ENCODE assay signal across 21 mouse cellular contexts in the genomic region with DNA sequence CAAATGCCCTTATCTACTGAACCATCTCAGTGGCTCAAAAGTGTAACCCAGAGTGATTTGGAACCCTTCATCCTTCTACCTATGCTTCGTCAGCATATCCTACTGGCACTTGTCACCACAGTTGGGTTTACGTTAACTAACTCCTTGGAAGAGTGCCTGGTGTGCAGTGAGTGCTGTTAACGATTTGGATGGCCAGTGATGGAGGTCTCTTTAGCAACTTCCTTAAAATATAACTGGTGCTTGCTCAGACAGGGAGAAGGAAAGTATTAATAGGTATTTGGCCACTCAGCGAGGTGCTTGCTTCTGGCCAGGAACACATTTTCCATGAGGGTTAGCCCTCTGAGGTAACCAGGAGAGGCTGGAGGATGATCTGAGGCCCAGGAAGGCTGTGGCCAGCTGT. TPM values are rescaled to one million over a fixed set of nuclear protein-coding genes. Genes with fewer than 3 reads are reported as not detected.
DNase-seq lines count a peak whose midpoint lies in the region; ATAC-seq and TF ChIP-seq lines count a peak whose summit lies in the region.
"Had no signal": no experiment of that assay in that cellular context is flagged by ENCODE, and none has a peak within 500 bp of the region (broad histone marks: within the 10 kb centered on the region; RNA-seq: fewer than 3 reads in every experiment).

No protein-coding gene starts in this region.

- H3K4me2 ChIP-seq in heart, embryonic 13.5 days, result no peak overlapping the region
- no peak overlapping the region for H3K4me2 ChIP-seq in midbrain, embryonic 11.5 days
- H3K4me2 ChIP-seq in hindbrain, embryonic 16.5 days (ENCODE audit: low read length), result no peak overlapping the region
- H3K4me2 ChIP-seq: limb, embryonic 12.5 days; liver, embryonic 13.5 days had no signal

- no peak for ATAC-seq in heart, embryonic 13.5 days (ENCODE audit: extremely low read depth, insufficient number of reproducible peaks, low FRiP score, low TSS enrichment)
- ATAC-seq in midbrain, embryonic 11.5 days (ENCODE audit: low FRiP score), result no peak
- ATAC-seq in hindbrain, embryonic 16.5 days, result no peak
- ATAC-seq: forebrain, postnatal 0 days had no signal

- H3K27me3 ChIP-seq in heart, embryonic 13.5 days (replicated peaks), result no peaks in the 10 kb centered on the region
- H3K27me3 ChIP-seq in kidney, adult 2 months (replicated peaks; ENCODE audit: control insufficient read depth, insufficient read depth, low read length), result no peaks in the 10 kb centered on the region
- H3K27me3 ChIP-seq in midbrain, embryonic 11.5 days (ENCODE audit: control insufficient read depth, insufficient read depth, low read length), result no peaks in the 10 kb centered on the region
- H3K27me3 ChIP-seq in midbrain, embryonic 10.5 days (ENCODE audit: low read depth, poor library complexity, severe bottlenecking), result no peaks in the 10 kb centered on the region
- no peaks in the 10 kb centered on the region for H3K27me3 ChIP-seq in hindbrain, embryonic 16.5 days (replicated peaks; ENCODE audit: control insufficient read depth, insufficient read depth, low read length)
- H3K27me3 ChIP-seq: limb, embryonic 12.5 days; liver, embryonic 13.5 days had no signal

- no peak overlapping the region for H3K4me3 ChIP-seq in heart, embryonic 13.5 days
- no peak overlapping the region for H3K4me3 ChIP-seq in kidney, adult 2 months (ENCODE audit: insufficient read depth, low read depth, low read length)
- H3K4me3 ChIP-seq in midbrain, embryonic 11.5 days (ENCODE audit: low read depth, low read length), result no peak overlapping the region
- H3K4me3 ChIP-seq in midbrain, embryonic 10.5 days, result no peak overlapping the region
- H3K4me3 ChIP-seq in hindbrain, embryonic 16.5 days (ENCODE audit: low read length), result no peak overlapping the region
- H3K4me3 ChIP-seq: forebrain, embryonic 10.5 days; heart, embryonic 10.5 days; limb, embryonic 12.5 days; liver, embryonic 13.5 days had no signal

- DNase-seq in heart, adult 11 months, result no peak
- DNase-seq in kidney, adult 2 months, result peak; percentile 95
- no peak for DNase-seq in kidney, postnatal 4 days
- DNase-seq in midbrain, embryonic 11.5 days (ENCODE audit: low spot score, missing footprints), result peak; percentile 35
- no peak for DNase-seq in midbrain, embryonic 10.5 days (ENCODE audit: low spot score)
- DNase-seq: adrenal gland, postnatal 36 days; B cell, adult 2 months; cerebellum, adult 2 months; forebrain, postnatal 0 days; liver, embryonic 13.5 days; right cerebral cortex, postnatal 14 days; spleen, adult 18-20 months; thymus, postnatal 4 days had no signal

- H3K36me3 ChIP-seq in heart, embryonic 13.5 days, result peaks cover 33% of the 10 kb centered on the region
- no peaks in the 10 kb centered on the region; the same call in 1 of the 2 replicates for H3K36me3 ChIP-seq in kidney, adult 2 months (ENCODE audit: control insufficient read depth, insufficient read depth, low read length)
- no peaks in the 10 kb centered on the region; the same call in 1 of the 2 replicates for H3K36me3 ChIP-seq in midbrain, embryonic 11.5 days (ENCODE audit: control insufficient read depth, insufficient read depth, low read length)
- H3K36me3 ChIP-seq in midbrain, embryonic 10.5 days, result peaks cover 15% of the 10 kb centered on the region
- peaks cover 6% of the 10 kb centered on the region for H3K36me3 ChIP-seq in hindbrain, embryonic 16.5 days (ENCODE audit: control insufficient read depth, insufficient read depth, low read length)

- no peak for TF ChIP-seq CTCF in kidney, adult 2 months (conservative IDR thresholded peaks at IDR 0.05; ENCODE audit: insufficient read depth, insufficient read length, low read depth, low read length)

- H3K27ac ChIP-seq in heart, embryonic 13.5 days (replicated peaks), result peak overlapping the region; percentile 75; the same call in 1 of the 2 replicates
- H3K27ac ChIP-seq in kidney, adult 2 months (ENCODE audit: insufficient read depth, low read depth, low read length), result peak overlapping the region; percentile 51; the same call in 1 of the 2 replicates
- no peak overlapping the region for H3K27ac ChIP-seq in midbrain, embryonic 11.5 days (ENCODE audit: low read depth, low read length)
- H3K27ac ChIP-seq in midbrain, embryonic 10.5 days (replicated peaks), result no peak overlapping the region
- H3K27ac ChIP-seq in hindbrain, embryonic 16.5 days (ENCODE audit: low read depth, low read length), result no peak overlapping the region
- H3K27ac ChIP-seq: forebrain, embryonic 10.5 days; heart, embryonic 10.5 days; limb, embryonic 12.5 days; liver, embryonic 13.5 days had no signal

- peaks cover 60% of the 10 kb centered on the region for H3K4me1 ChIP-seq in heart, embryonic 13.5 days
- H3K4me1 ChIP-seq in kidney, adult 2 months (ENCODE audit: control insufficient read depth, insufficient read depth, low read length), result peaks cover 34% of the 10 kb centered on the region
- H3K4me1 ChIP-seq in midbrain, embryonic 11.5 days (ENCODE audit: control insufficient read depth, insufficient read depth, low read length), result peaks cover 5% of the 10 kb centered on the region
- peaks cover 16% of the 10 kb centered on the region for H3K4me1 ChIP-seq in midbrain, embryonic 10.5 days
- peaks cover 13% of the 10 kb centered on the region for H3K4me1 ChIP-seq in hindbrain, embryonic 16.5 days (ENCODE audit: control insufficient read depth, insufficient read depth, low read depth, low read length)

- WGBS in heart, embryonic 13.5 days, result 69% methylated on average over 4 of the region's 4 CpGs
- WGBS in kidney, adult 2 months, result 27% methylated on average over 4 of the region's 4 CpGs
- 91% methylated on average over 4 of the region's 4 CpGs for WGBS in midbrain, embryonic 11.5 days
- 87% methylated on average over 4 of the region's 4 CpGs for WGBS in midbrain, embryonic 10.5 days
- 93% methylated on average over 4 of the region's 4 CpGs for WGBS in hindbrain, embryonic 16.5 days

- no peaks in the 10 kb centered on the region for H3K9me3 ChIP-seq in heart, embryonic 13.5 days
- H3K9me3 ChIP-seq in midbrain, embryonic 11.5 days (ENCODE audit: control insufficient read depth, low read length), result no peaks in the 10 kb centered on the region
- H3K9me3 ChIP-seq in midbrain, embryonic 10.5 days (replicated peaks), result no peaks in the 10 kb centered on the region
- no peaks in the 10 kb centered on the region for H3K9me3 ChIP-seq in hindbrain, embryonic 16.5 days (ENCODE audit: control insufficient read depth, low read length)
- H3K9me3 ChIP-seq: forebrain, embryonic 10.5 days; heart, embryonic 10.5 days; limb, embryonic 12.5 days; liver, embryonic 13.5 days had no signal

- 0 out of 2 replicates have a peak overlapping the region, but pooled peaks have one; percentile 44 for H3K9ac ChIP-seq in heart, embryonic 13.5 days
- H3K9ac ChIP-seq in midbrain, embryonic 11.5 days (ENCODE audit: low read length), result no peak overlapping the region
- H3K9ac ChIP-seq in hindbrain, embryonic 16.5 days (ENCODE audit: low read depth, low read length), result no peak overlapping the region
- H3K9ac ChIP-seq: forebrain, postnatal 0 days; limb, embryonic 12.5 days; liver, embryonic 13.5 days had no signal

- TF ChIP-seq POLR2A in kidney, adult 2 months (IDR thresholded peaks at IDR 0.05; ENCODE audit: low read depth, low read length), result no peak

RNA-seq across cellular contexts. Expression of a gene that starts 3.9 kb away (rescaled TPM):
- 0.32 and 0.33 TPM in 2 replicates for polyA plus RNA-seq in heart, embryonic 13.5 days (2015; fragmentation: Nextera tagmentation; extraction: Ambion mirVana)
- polyA plus RNA-seq in kidney, adult 2 months (2012; rRNA removed), result 1.8 and 3.6 TPM in 2 replicates
- 0.46 TPM in 1 of 2 replicates, not detected in the other for polyA plus RNA-seq in midbrain, embryonic 11.5 days (2014; fragmentation: Nextera tagmentation; extraction: Ambion mirVana)
- polyA plus RNA-seq in midbrain, embryonic 10.5 days (2016; fragmentation: Nextera tagmentation; extraction: Ambion mirVana), result not detected in 2 replicates
- polyA plus RNA-seq in hindbrain, embryonic 16.5 days (2015; fragmentation: Nextera tagmentation; extraction: Ambion mirVana), result 0.49 TPM in 1 of 2 replicates, not detected in the other
- polyA plus RNA-seq: heart, embryonic 10.5 days; limb, embryonic 12.5 days; liver, embryonic 13.5 days; lung, embryonic 16.5 days had no signal

RNA-seq across cellular contexts. Expression of a gene that starts 3.9 kb away (rescaled TPM):
- polyA plus RNA-seq in heart, embryonic 13.5 days (2015; fragmentation: Nextera tagmentation; extraction: Ambion mirVana), result 513 and 605 TPM in 2 replicates
- 477 and 614 TPM in 2 replicates for polyA plus RNA-seq in kidney, adult 2 months (2012; rRNA removed)
- 187 and 202 TPM in 2 replicates for polyA plus RNA-seq in midbrain, embryonic 11.5 days (2014; fragmentation: Nextera tagmentation; extraction: Ambion mirVana)
- polyA plus RNA-seq in midbrain, embryonic 10.5 days (2016; fragmentation: Nextera tagmentation; extraction: Ambion mirVana), result 246 and 264 TPM in 2 replicates
- 140 and 142 TPM in 2 replicates for polyA plus RNA-seq in hindbrain, embryonic 16.5 days (2015; fragmentation: Nextera tagmentation; extraction: Ambion mirVana)

RNA-seq across cellular contexts. Expression of a gene that starts 7.2 kb away (rescaled TPM):
- not detected in 2 replicates for polyA plus RNA-seq in heart, embryonic 13.5 days (2015; fragmentation: Nextera tagmentation; extraction: Ambion mirVana)
- polyA plus RNA-seq in kidney, adult 2 months (2012; rRNA removed), result 0.33 TPM in 1 of 2 replicates, not detected in the other
- polyA plus RNA-seq in midbrain, embryonic 11.5 days (2014; fragmentation: Nextera tagmentation; extraction: Ambion mirVana), result not detected in 2 replicates
- not detected in 2 replicates for polyA plus RNA-seq in midbrain, embryonic 10.5 days (2016; fragmentation: Nextera tagmentation; extraction: Ambion mirVana)
- not detected in 2 replicates for polyA plus RNA-seq in hindbrain, embryonic 16.5 days (2015; fragmentation: Nextera tagmentation; extraction: Ambion mirVana)
- polyA plus RNA-seq: cerebellum, adult 2 months; forebrain, embryonic 10.5 days; forebrain, postnatal 0 days; heart, embryonic 10.5 days; hindbrain, embryonic 11.5 days; limb, embryonic 12.5 days; liver, embryonic 13.5 days; lung, embryonic 16.5 days; midbrain, postnatal 0 days had no signal

RNA-seq across cellular contexts. Expression of a gene that starts 10.9 kb away (rescaled TPM):
- polyA plus RNA-seq in heart, embryonic 13.5 days (2015; fragmentation: Nextera tagmentation; extraction: Ambion mirVana), result 0.85 and 1.4 TPM in 2 replicates
- polyA plus RNA-seq in kidney, adult 2 months (2012; rRNA removed), result 2.0 and 8.4 TPM in 2 replicates
- polyA plus RNA-seq in midbrain, embryonic 11.5 days (2014; fragmentation: Nextera tagmentation; extraction: Ambion mirVana), result 0.19 TPM in 1 of 2 replicates, not detected in the other
- polyA plus RNA-seq in midbrain, embryonic 10.5 days (2016; fragmentation: Nextera tagmentation; extraction: Ambion mirVana), result not detected in 2 replicates
- polyA plus RNA-seq in hindbrain, embryonic 16.5 days (2015; fragmentation: Nextera tagmentation; extraction: Ambion mirVana), result 0.45 TPM in 2 replicates
- polyA plus RNA-seq: forebrain, embryonic 10.5 days; forebrain, postnatal 0 days; heart, embryonic 10.5 days; hindbrain, embryonic 11.5 days; limb, embryonic 12.5 days had no signal

RNA-seq across cellular contexts. Expression of a gene that starts 15.2 kb away (rescaled TPM):
- 2.2 and 2.8 TPM in 2 replicates for polyA plus RNA-seq in heart, embryonic 13.5 days (2015; fragmentation: Nextera tagmentation; extraction: Ambion mirVana)
- 5.9 and 6.7 TPM in 2 replicates for polyA plus RNA-seq in kidney, adult 2 months (2012; rRNA removed)
- polyA plus RNA-seq in midbrain, embryonic 11.5 days (2014; fragmentation: Nextera tagmentation; extraction: Ambion mirVana), result 2.2 and 2.4 TPM in 2 replicates
- polyA plus RNA-seq in midbrain, embryonic 10.5 days (2016; fragmentation: Nextera tagmentation; extraction: Ambion mirVana), result 2.2 and 3.6 TPM in 2 replicates
- polyA plus RNA-seq in hindbrain, embryonic 16.5 days (2015; fragmentation: Nextera tagmentation; extraction: Ambion mirVana), result 20.4 and 26.1 TPM in 2 replicates

Comparison
In these comparisons a context has a peak if more than half of its experiments do, and no peak if none do; other contexts are left out.
1. DNase-seq: peak in kidney, adult 2 months (single experiment) and midbrain, embryonic 11.5 days (single experiment); none in heart, adult 11 months (single experiment), kidney, postnatal 4 days (0 of 2) and midbrain, embryonic 10.5 days (single experiment).
2. H3K27ac ChIP-seq: peak in heart, embryonic 13.5 days (single experiment) and kidney, adult 2 months (single experiment); none in midbrain, embryonic 11.5 days (single experiment), midbrain, embryonic 10.5 days (single experiment) and hindbrain, embryonic 16.5 days (single experiment).